Mouse (Mus musculus) forebrain, embryonic 13.5 days (tissue): ENCODE results near the gene Olfml3. TPM values are rescaled to one million over a fixed set of nuclear protein-coding genes. Genes with fewer than 3 reads are reported as not detected.

Experiments used
- ATAC-seq: fragments of 200-750 bp; cut with Nextera tagmentation; 2 replicates; pipeline ENCODE4 v1.8.0; 2017
- H3K27ac ChIP-seq: fragments of 300-500 bp; sonication (generic); 2 replicates; pipeline ENCODE4 v1.5.1; 2015; ENCODE audit warnings: inconsistent platforms, mild to moderate bottlenecking, moderate library complexity
- H3K27me3 ChIP-seq: fragments of 300-500 bp; sonication (generic); 2 replicates; pipeline ENCODE4 v1.6.1; 2015; ENCODE audit warnings: mild to moderate bottlenecking, inconsistent platforms
- H3K36me3 ChIP-seq: fragments of 300-500 bp; sonication (generic); 2 replicates; pipeline ENCODE4 v1.6.1; 2015; ENCODE audit warnings: mild to moderate bottlenecking, inconsistent platforms; ENCODE audit not compliant: poor library complexity, severe bottlenecking
- H3K4me1 ChIP-seq: fragments of 300-500 bp; sonication (generic); 2 replicates; pipeline ENCODE4 v1.6.1; 2015; ENCODE audit warnings: inconsistent platforms
- H3K4me2 ChIP-seq: fragments of 300-500 bp; sonication (generic); 2 replicates; pipeline ENCODE4 v1.6.1; 2015; ENCODE audit warnings: inconsistent platforms, mild to moderate bottlenecking, moderate library complexity
- H3K4me3 ChIP-seq: fragments of 300-500 bp; sonication (generic); 2 replicates; pipeline ENCODE4 v1.5.1; 2015; ENCODE audit warnings: mild to moderate bottlenecking, inconsistent platforms
- H3K9ac ChIP-seq: fragments of 300-500 bp; sonication (generic); 2 replicates; pipeline ENCODE4 v1.6.1; 2015; ENCODE audit warnings: mild to moderate bottlenecking, inconsistent platforms
- H3K9me3 ChIP-seq: fragments of 300-500 bp; sonication (generic); replicated peaks from 2 replicates; pipeline ENCODE4 v1.6.1; 2016; ENCODE audit warnings: inconsistent platforms
- WGBS: fragments of 180-500 bp; shearing (Covaris S2); methylation state at CpG from one replicate; pipeline ENCODE4 v1.1.7; 2015; 5-methylcytosine and 5-hydroxymethylcytosine counted together
- polyA plus RNA-seq: library from polyadenylated mRNA; unstranded; fragments of >200 nt; fragmentation: Nextera tagmentation; extraction: Ambion mirVana; gene quantifications from 2 replicates; pipeline ENCODE4 v1.2.1, GENCODE M21; 2015

The Olfml3 gene
- polyA plus RNA-seq, 1 experiment from 2014 or later, result 2.9 TPM

- H3K9me3 ChIP-seq, result no peaks in the 10 kb centered on the region
- no peak overlapping the region for H3K27ac ChIP-seq
- no peaks in the 10 kb centered on the region for H3K27me3 ChIP-seq
- H3K4me3 ChIP-seq, result no peak overlapping the region
- H3K4me2 ChIP-seq, result no peak overlapping the region
- peaks cover 33% of the 10 kb centered on the region for H3K36me3 ChIP-seq
- H3K4me1 ChIP-seq, result no peaks in the 10 kb centered on the region
- no peak for ATAC-seq
- H3K9ac ChIP-seq, result no peak overlapping the region
- WGBS, result 72% methylated on average over 3 of the region's 3 CpGs
Measured at GRCm38 (mm10) chr3:103766789-103767188, 29.0 kb upstream of the Olfml3 start.

- 88% methylated on average over 5 of the region's 5 CpGs for WGBS
- Histone ChIP-seq H3K27me3 (no peaks in the 10 kb centered on the region), H3K9me3 (no peaks in the 10 kb centered on the region)
Measured at GRCm38 (mm10) chr3:103759261-103759970, 21.6 kb upstream of the Olfml3 start.

GRCm38 (mm10) chr3:103758456-103758855, 20.7 kb upstream of the Olfml3 start:
- no peaks in the 10 kb centered on the region for H3K4me1 ChIP-seq
- H3K27me3 ChIP-seq, result no peaks in the 10 kb centered on the region
- H3K9me3 ChIP-seq, result no peaks in the 10 kb centered on the region
- ATAC-seq, result no peak
- H3K36me3 ChIP-seq, result peaks cover 79% of the 10 kb centered on the region
- WGBS, result 84% methylated on average over 7 of the region's 7 CpGs
- H3K27ac ChIP-seq, result no peak overlapping the region
- no peak overlapping the region for H3K9ac ChIP-seq
- no peak overlapping the region for H3K4me3 ChIP-seq
- no peak overlapping the region for H3K4me2 ChIP-seq

More at GRCm38 (mm10) chr3:103759261-103759970, 21.6 kb upstream of the Olfml3 start:
- H3K4me3 ChIP-seq, result no peak overlapping the region
- peaks cover 79% of the 10 kb centered on the region for H3K36me3 ChIP-seq
- no peak for ATAC-seq
- no peak overlapping the region for H3K9ac ChIP-seq
- H3K4me2 ChIP-seq, result no peak overlapping the region
- H3K4me1 ChIP-seq, result no peaks in the 10 kb centered on the region
- no peak overlapping the region for H3K27ac ChIP-seq

GRCm38 (mm10) chr3:103756920-103757319, 19.1 kb upstream of the Olfml3 start:
- no peak for ATAC-seq

GRCm38 (mm10) chr3:103755351-103755750, 17.6 kb upstream of the Olfml3 start:
- no peak overlapping the region for H3K4me3 ChIP-seq
- peaks cover 77% of the 10 kb centered on the region for H3K36me3 ChIP-seq
- no peak overlapping the region for H3K4me2 ChIP-seq
- H3K9me3 ChIP-seq, result no peaks in the 10 kb centered on the region
- no peak overlapping the region for H3K9ac ChIP-seq
- ATAC-seq, result no peak
- H3K27me3 ChIP-seq, result no peaks in the 10 kb centered on the region
- H3K4me1 ChIP-seq, result no peaks in the 10 kb centered on the region
- 81% methylated on average over 3 of the region's 3 CpGs for WGBS
- no peak overlapping the region for H3K27ac ChIP-seq

More at GRCm38 (mm10) chr3:103756920-103757319, 19.1 kb upstream of the Olfml3 start:
- Histone ChIP-seq H3K36me3 (peaks cover 77% of the 10 kb centered on the region), H3K4me1 (no peaks in the 10 kb centered on the region), H3K4me3 (no peak overlapping the region), H3K4me2 (no peak overlapping the region), H3K27me3 (no peaks in the 10 kb centered on the region), H3K27ac (no peak overlapping the region), H3K9me3 (no peaks in the 10 kb centered on the region), H3K9ac (no peak overlapping the region)
- WGBS, result 91% methylated on average over 2 of the region's 2 CpGs

- H3K27me3 ChIP-seq, result no peaks in the 10 kb centered on the region
- H3K27ac ChIP-seq, result no peak overlapping the region
- H3K4me1 ChIP-seq, result no peaks in the 10 kb centered on the region
- peaks cover 80% of the 10 kb centered on the region for H3K36me3 ChIP-seq
- no peak overlapping the region for H3K4me3 ChIP-seq
- no peak overlapping the region for H3K9ac ChIP-seq
- H3K9me3 ChIP-seq, result no peaks in the 10 kb centered on the region
- 80% methylated on average over 2 of the region's 2 CpGs for WGBS
- H3K4me2 ChIP-seq, result no peak overlapping the region
- ATAC-seq, result no peak
Measured at GRCm38 (mm10) chr3:103751558-103751957, 13.8 kb upstream of the Olfml3 start.

- Histone ChIP-seq H3K4me2 (no peak overlapping the region), H3K27me3 (no peaks in the 10 kb centered on the region), H3K4me3 (no peak overlapping the region), H3K4me1 (no peaks in the 10 kb centered on the region), H3K9ac (no peak overlapping the region), H3K9me3 (no peaks in the 10 kb centered on the region), H3K36me3 (peaks cover 85% of the 10 kb centered on the region), H3K27ac (no peak overlapping the region)
- ATAC-seq, result no peak
- WGBS, result 92% methylated on average over 5 of the region's 5 CpGs
Measured at GRCm38 (mm10) chr3:103746711-103747110, 8.9 kb upstream of the Olfml3 start.

GRCm38 (mm10) chr3:103745001-103745770, 7.4 kb upstream of the Olfml3 start:
- Histone ChIP-seq H3K9ac (no peak overlapping the region), H3K4me2 (no peak overlapping the region), H3K4me1 (no peaks in the 10 kb centered on the region), H3K27ac (no peak overlapping the region), H3K36me3 (peaks cover 74% of the 10 kb centered on the region), H3K27me3 (no peaks in the 10 kb centered on the region), H3K4me3 (no peak overlapping the region), H3K9me3 (no peaks in the 10 kb centered on the region)
- ATAC-seq, result no peak
- WGBS, result 90% methylated on average over 14 of the region's 14 CpGs

GRCm38 (mm10) chr3:103743208-103743607, 5.4 kb upstream of the Olfml3 start:
- Histone ChIP-seq H3K4me1 (no peaks in the 10 kb centered on the region), H3K36me3 (peaks cover 55% of the 10 kb centered on the region), H3K9ac (no peak overlapping the region), H3K4me3 (no peak overlapping the region), H3K4me2 (no peak overlapping the region), H3K27me3 (no peaks in the 10 kb centered on the region), H3K9me3 (no peaks in the 10 kb centered on the region), H3K27ac (no peak overlapping the region)
- 90% methylated on average over 6 of the region's 6 CpGs for WGBS
- no peak for ATAC-seq

- Histone ChIP-seq H3K4me2 (no peak overlapping the region), H3K9me3 (no peaks in the 10 kb centered on the region), H3K4me3 (no peak overlapping the region), H3K27me3 (0 out of 2 replicates have a peak, but pooled peaks cover 4% of the 10 kb centered on the region), H3K36me3 (peaks cover 34% of the 10 kb centered on the region), H3K27ac (no peak overlapping the region), H3K4me1 (peaks cover 28% of the 10 kb centered on the region), H3K9ac (no peak overlapping the region)
- WGBS, result 29% methylated on average over 5 of the region's 5 CpGs
- no peak for ATAC-seq
Measured at GRCm38 (mm10) chr3:103740342-103740741, 2.5 kb upstream of the Olfml3 start.

GRCm38 (mm10) chr3:103739329-103739728, 1.5 kb upstream of the Olfml3 start, which contains the start of gene Gm10964:
Gm10964 (plus strand) TSS chr3:103739366.
- Histone ChIP-seq H3K27me3 (0 out of 2 replicates have a peak, but pooled peaks cover 4% of the 10 kb centered on the region), H3K9me3 (no peaks in the 10 kb centered on the region), H3K4me1 (peaks cover 39% of the 10 kb centered on the region), H3K9ac (no peak within 1 kb of the TSS), H3K4me3 (peak within 1 kb of the TSS; percentile 16), H3K36me3 (peaks cover 23% of the 10 kb centered on the region), H3K4me2 (peak within 1 kb of the TSS; percentile 56), H3K27ac (peak within 1 kb of the TSS; percentile 83)
- WGBS, result 95% methylated on average over 1 of the region's 1 CpGs
- no peak for ATAC-seq

- peak overlapping the region; percentile 16 for H3K4me3 ChIP-seq
- no peak for ATAC-seq
Measured at GRCm38 (mm10) chr3:103737061-103737754, 593 bp downstream of the Olfml3 start.

More at GRCm38 (mm10) chr3:103737061-103737754, 593 bp downstream of the Olfml3 start:
- 50% methylated on average over 16 of the region's 16 CpGs for WGBS
- Histone ChIP-seq H3K9ac (peak overlapping the region; percentile 21; the same call in 1 of the 2 replicates), H3K4me1 (peaks cover 56% of the 10 kb centered on the region), H3K27me3 (0 out of 2 replicates have a peak, but pooled peaks cover 4% of the 10 kb centered on the region), H3K4me2 (peak overlapping the region; percentile 56), H3K27ac (peak overlapping the region; percentile 83), H3K36me3 (peaks cover 8% of the 10 kb centered on the region), H3K9me3 (no peaks in the 10 kb centered on the region)
